Mouse (Mus musculus) adipocyte (in vitro differentiated cells): Measurements from ENCODE around the gene Crtc2.

Source experiments
- DNase-seq: peaks from one replicate; pipeline ENCODE4 v3.0.0-alpha.2; 2016; ENCODE audit warnings: low spot score

The Crtc2 gene

DNA sequence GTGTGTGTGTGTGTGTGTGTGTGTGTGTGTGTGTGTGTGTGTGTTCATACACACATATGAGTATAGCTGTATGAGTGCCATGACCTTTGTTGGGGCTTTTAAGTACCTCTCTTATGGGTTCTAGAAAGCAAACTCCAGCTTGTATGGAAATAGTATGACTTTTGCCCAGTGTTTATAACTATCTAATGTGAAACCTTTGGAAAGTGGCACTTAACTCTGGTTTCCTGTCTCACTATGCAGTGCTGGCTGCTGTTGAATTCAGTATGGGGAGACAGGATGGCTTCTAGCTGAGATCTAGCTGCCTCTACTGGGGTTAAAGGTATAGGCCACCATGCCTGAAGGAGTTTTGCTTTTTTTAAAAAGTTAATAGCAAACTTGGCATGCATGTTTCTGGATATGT is 55.6 kb downstream of the Crtc2 start:
- peak; percentile 25 for DNase-seq

DNA sequence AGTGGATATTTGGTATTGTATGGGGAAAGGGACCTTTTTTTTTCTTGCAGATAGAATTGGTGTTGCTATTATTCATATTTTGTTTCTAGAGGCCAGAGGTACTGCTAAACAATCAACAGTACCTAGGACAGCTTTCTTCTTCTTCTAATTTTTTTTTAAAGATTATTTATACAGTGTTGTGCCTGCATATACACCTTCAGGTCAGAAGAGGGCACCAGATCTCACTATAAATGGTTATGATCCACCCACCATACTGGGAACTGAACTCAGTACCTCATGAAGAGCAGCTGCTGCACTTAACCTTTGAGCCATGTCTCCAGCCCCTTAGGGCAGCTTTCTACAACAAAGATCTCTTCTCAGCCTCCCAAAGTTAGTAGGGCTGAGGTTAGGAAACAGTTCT is 59.4 kb downstream of the Crtc2 start:
- DNase-seq, result no peak
